Mouse (Mus musculus) kidney, postnatal 0 days (tissue): ENCODE measurements at regions not wholly inside any gene's neighbourhood (a gene's known extent, or its start where the extent isn't known, plus 50 kb on each side); places are given as distances from the start of the nearest gene placed in this dataset.

Experiments
- ATAC-seq: fragments of 200-750 bp; cut with Nextera tagmentation; replicated peaks from 2 replicates; pipeline ENCODE4 v1.8.0; 2017; ENCODE audit warnings: low read depth, moderate number of reproducible peaks, moderate TSS enrichment, moderate library complexity; ENCODE audit not compliant: low FRiP score
- DNase-seq: peaks from one replicate; pipeline ENCODE4 v3.0.0-alpha.2; 2016; ENCODE audit warnings: low spot score
- H3K27ac ChIP-seq: fragments of 300-500 bp; sonication (generic); 2 replicates; pipeline ENCODE4 v1.5.1; 2014; ENCODE audit warnings: mild to moderate bottlenecking
- H3K27me3 ChIP-seq: fragments of 300-500 bp; sonication (generic); 2 replicates; pipeline ENCODE4 v1.6.1; 2014; ENCODE audit warnings: low read length, mixed read lengths; ENCODE audit not compliant: insufficient read depth
- H3K36me3 ChIP-seq: fragments of 300-500 bp; sonication (generic); 2 replicates; pipeline ENCODE4 v1.6.1; 2014; ENCODE audit warnings: low read length, mixed read lengths; ENCODE audit not compliant: insufficient read depth
- H3K4me1 ChIP-seq: fragments of 300-500 bp; sonication (generic); replicated peaks from 2 replicates; pipeline ENCODE4 v1.6.1; 2014; ENCODE audit warnings: antibody characterized with exemption, low read length, mixed read lengths; ENCODE audit not compliant: insufficient read depth
- H3K4me2 ChIP-seq: fragments of 300-500 bp; sonication (generic); 2 replicates; pipeline ENCODE4 v1.6.1; 2014; ENCODE audit warnings: mild to moderate bottlenecking, low read length, moderate library complexity, mixed read lengths
- H3K4me3 ChIP-seq: fragments of 300-500 bp; sonication (generic); replicated peaks from 2 replicates; pipeline ENCODE4 v1.5.1; 2014; ENCODE audit warnings: low read depth, low read length
- H3K9ac ChIP-seq: fragments of 300-500 bp; sonication (generic); 2 replicates; pipeline ENCODE4 v1.6.1; 2014; ENCODE audit warnings: low read depth, low read length
- H3K9me3 ChIP-seq: fragments of 300-500 bp; sonication (generic); replicated peaks from 2 replicates; pipeline ENCODE4 v1.6.1; 2016; ENCODE audit warnings: low read length, inconsistent platforms, mixed read lengths
- CTCF ChIP-seq: IDR thresholded peaks from 2 replicates; pipeline ENCODE4 v1.5.1; 2016; ENCODE audit warnings: antibody characterized with exemption, low read depth, mild to moderate bottlenecking, moderate library complexity
- WGBS: fragments of 180-500 bp; shearing (Covaris S2); extraction: QIAGEN DNeasy Blood & Tissue Kit; methylation state at CpG from one replicate; pipeline ENCODE4 v1.1.7; 2014; 5-methylcytosine and 5-hydroxymethylcytosine counted together

GRCm38 (mm10) chr4:125195901-125196435, 68.3 kb upstream of the Zc3h12a start:
- Histone ChIP-seq H3K4me3 (no peak overlapping the region), H3K9ac (no peak overlapping the region), H3K4me1 (no peaks in the 10 kb centered on the region), H3K36me3 (no peaks in the 10 kb centered on the region), H3K4me2 (no peak overlapping the region), H3K27ac (no peak overlapping the region), H3K27me3 (peaks cover 5% of the 10 kb centered on the region; the same call in 1 of the 2 replicates), H3K9me3 (no peaks in the 10 kb centered on the region)
- no peak for TF ChIP-seq CTCF
- DNase-seq = no peak
- 58% methylated on average over 7 of the region's 7 CpGs for WGBS
- ATAC-seq = no peak

- no peak for TF ChIP-seq CTCF
- ATAC-seq (no peak), DNase-seq (no peak)
- Histone ChIP-seq H3K27me3 (peaks cover 5% of the 10 kb centered on the region; the same call in 1 of the 2 replicates), H3K4me1 (no peaks in the 10 kb centered on the region), H3K4me3 (no peak overlapping the region), H3K36me3 (no peaks in the 10 kb centered on the region), H3K4me2 (no peak overlapping the region), H3K27ac (no peak overlapping the region), H3K9ac (no peak overlapping the region), H3K9me3 (no peaks in the 10 kb centered on the region)
- WGBS = 12% methylated on average over 12 of the region's 12 CpGs
Measured at GRCm38 (mm10) chr4:125194722-125195380, 67.2 kb upstream of the Zc3h12a start.

GRCm38 (mm10) chr4:125194298-125194697, 66.7 kb upstream of the Zc3h12a start:
- H3K36me3 ChIP-seq = no peaks in the 10 kb centered on the region
- peaks cover 5% of the 10 kb centered on the region; the same call in 1 of the 2 replicates for H3K27me3 ChIP-seq
- no peak overlapping the region for H3K9ac ChIP-seq
- H3K4me3 ChIP-seq = no peak overlapping the region
- ATAC-seq (no peak), DNase-seq (no peak)
- 62% methylated on average over 12 of the region's 12 CpGs for WGBS
- H3K27ac ChIP-seq = no peak overlapping the region
- no peak for TF ChIP-seq CTCF
- H3K4me1 ChIP-seq = no peaks in the 10 kb centered on the region
- H3K4me2 ChIP-seq = no peak overlapping the region
- no peaks in the 10 kb centered on the region for H3K9me3 ChIP-seq

GRCm38 (mm10) chr4:125191680-125192079, 64.0 kb upstream of the Zc3h12a start:
- H3K36me3 ChIP-seq = no peaks in the 10 kb centered on the region
- no peak overlapping the region for H3K27ac ChIP-seq
- ATAC-seq (no peak), DNase-seq (no peak)
- peaks cover 5% of the 10 kb centered on the region; the same call in 1 of the 2 replicates for H3K27me3 ChIP-seq
- no peak overlapping the region for H3K9ac ChIP-seq
- H3K4me1 ChIP-seq = no peaks in the 10 kb centered on the region
- H3K9me3 ChIP-seq = no peaks in the 10 kb centered on the region
- TF ChIP-seq CTCF = no peak
- 51% methylated on average over 9 of the region's 9 CpGs for WGBS
- H3K4me3 ChIP-seq = no peak overlapping the region
- no peak overlapping the region for H3K4me2 ChIP-seq

GRCm38 (mm10) chr4:125191010-125191409, 63.4 kb upstream of the Zc3h12a start:
- Histone ChIP-seq H3K9me3 (no peaks in the 10 kb centered on the region), H3K4me1 (no peaks in the 10 kb centered on the region), H3K27ac (no peak overlapping the region), H3K36me3 (no peaks in the 10 kb centered on the region), H3K4me3 (no peak overlapping the region), H3K27me3 (peaks cover 5% of the 10 kb centered on the region; the same call in 1 of the 2 replicates), H3K9ac (no peak overlapping the region), H3K4me2 (no peak overlapping the region)
- WGBS = 12% methylated on average over 11 of the region's 11 CpGs
- DNase-seq (no peak), ATAC-seq (peak; percentile 52; the same call in 1 of the 2 replicates)
- TF ChIP-seq CTCF = no peak

- no peak overlapping the region for H3K4me3 ChIP-seq
- H3K4me2 ChIP-seq = no peak overlapping the region
- H3K4me1 ChIP-seq = no peaks in the 10 kb centered on the region
- H3K27ac ChIP-seq = no peak overlapping the region
- no peak for ATAC-seq
- H3K9me3 ChIP-seq = no peaks in the 10 kb centered on the region
- no peaks in the 10 kb centered on the region for H3K36me3 ChIP-seq
- TF ChIP-seq CTCF = no peak
- H3K9ac ChIP-seq = no peak overlapping the region
- no peak for DNase-seq
- H3K27me3 ChIP-seq = peaks cover 5% of the 10 kb centered on the region; the same call in 1 of the 2 replicates
Measured at GRCm38 (mm10) chr4:125189971-125190370, 62.3 kb upstream of the Zc3h12a start.
